Mouse (Mus musculus) ES-E14 (cell line): Measurements from ENCODE around the gene Kncn. TPM values are rescaled to one million over a fixed set of nuclear protein-coding genes. Genes with fewer than 3 reads are reported as not detected.

Experiments
- DNase-seq: peaks from one replicate; pipeline ENCODE4 v3.0.0-alpha.2; 2013; ENCODE audit warnings: low read depth, low spot score
- H3K27ac ChIP-seq: 2 replicates; pipeline ENCODE4 v1.5.1; 2012; ENCODE audit warnings: low read depth, mild to moderate bottlenecking, low read length, moderate library complexity, mixed read lengths; ENCODE audit not compliant: poor library complexity, insufficient read depth, severe bottlenecking
- H3K36me3 ChIP-seq: 2 replicates; pipeline ENCODE4 v1.6.1; 2012; ENCODE audit warnings: mild to moderate bottlenecking, low read length, moderate library complexity, mixed read lengths; ENCODE audit not compliant: control insufficient read depth, poor library complexity, insufficient read depth, severe bottlenecking
- H3K4me1 ChIP-seq, 2 experiments: fragments of 150-350 bp in 1 of 2; sonication (generic) in 1 of 2; 2 replicates each; pipeline ENCODE4 v1.6.1; 2012; ENCODE audit warnings: low read length in 2 of 2, mild to moderate bottlenecking in 1 of 2, mixed read lengths in 1 of 2; ENCODE audit not compliant: control insufficient read depth in 2 of 2, insufficient read depth in 2 of 2, poor library complexity in 1 of 2
- H3K4me3 ChIP-seq, 2 experiments: fragments of 150-350 bp in 1 of 2; sonication (generic) in 1 of 2; 2 replicates each; pipeline ENCODE4 v1.5.1; 2012; ENCODE audit warnings: low read length in 2 of 2, low read depth in 1 of 2, mild to moderate bottlenecking in 1 of 2, mixed read lengths in 1 of 2; ENCODE audit not compliant: insufficient read depth in 1 of 2, poor library complexity in 1 of 2, severe bottlenecking in 1 of 2
- H3K9ac ChIP-seq: 2 replicates; pipeline ENCODE4 v1.6.1; 2012; ENCODE audit warnings: low read depth, mild to moderate bottlenecking, low read length, mixed read lengths; ENCODE audit not compliant: poor library complexity, insufficient read depth, severe bottlenecking
- H3K9me3 ChIP-seq: fragments of 150-350 bp; sonication (generic); 2 replicates; pipeline ENCODE4 v1.6.1; 2012; ENCODE audit warnings: low read depth, mild to moderate bottlenecking, low read length; ENCODE audit not compliant: control insufficient read depth, insufficient read depth
- CHD2 ChIP-seq: IDR thresholded peaks from 2 replicates; pipeline ENCODE4 v1.6.1; 2014; ENCODE audit warnings: mild to moderate bottlenecking, low read depth, low read length, inconsistent platforms
- HCFC1 ChIP-seq: IDR thresholded peaks from 2 replicates; pipeline ENCODE4 v1.6.1; 2012; ENCODE audit warnings: low read length, inconsistent platforms, borderline replicate concordance; ENCODE audit not compliant: insufficient read depth
- MAFK ChIP-seq: IDR thresholded peaks from 2 replicates; pipeline ENCODE4 v1.6.1; 2014; ENCODE audit warnings: mild to moderate bottlenecking, low read depth, low read length, inconsistent platforms; ENCODE audit not compliant: insufficient read depth
- ZC3H11A ChIP-seq: IDR thresholded peaks from 2 replicates; pipeline ENCODE4 v1.6.1; 2012; ENCODE audit warnings: low read depth, mild to moderate bottlenecking, inconsistent platforms, low read length, borderline replicate concordance
- ZNF384 ChIP-seq: IDR thresholded peaks from 2 replicates; pipeline ENCODE4 v1.6.1; 2012; ENCODE audit warnings: low read depth, low read length, inconsistent platforms
- in situ Hi-C, 2 experiments: fragments of 600-800 bp; cut with MboI; formaldehyde crosslinking; loops; one replicate each; pipeline ENCODE4 v1.15.1; 2025; ENCODE audit warnings: low sequenced_read_pairs in 2 of 2, inconsistent platforms in 1 of 2; ENCODE audit not compliant: unreplicated experiment in 2 of 2
- total RNA-seq: library from RNA; depleted of rRNA; stranded (reverse); fragments of 300-350 nt; gene quantifications from 2 replicates; pipeline ENCODE4 v1.2.3, GENCODE M21; 2012; rRNA removed

Gene Kncn
- not detected in 2 replicates for total RNA-seq

GRCm38 (mm10) chr4:115884022-115884421, at the start of gene Kncn:
Gene Kncn (plus strand): TSS chr4:115884400.
- Histone ChIP-seq H3K4me1 (no peaks in the 10 kb centered on the region), H3K9ac (no peak within 1 kb of the TSS), H3K4me3 (no peak within 1 kb of the TSS), H3K27ac (no peak within 1 kb of the TSS), H3K36me3 (no peaks in the 10 kb centered on the region), H3K9me3 (no peaks in the 10 kb centered on the region)
- no peak for TF ChIP-seq CHD2
- no peak for TF ChIP-seq ZNF384
- TF ChIP-seq MAFK: no peak
- no peak for TF ChIP-seq HCFC1
- no peak for TF ChIP-seq ZC3H11A
- no peak for DNase-seq
- in situ Hi-C loops: no loop called here

DNA sequence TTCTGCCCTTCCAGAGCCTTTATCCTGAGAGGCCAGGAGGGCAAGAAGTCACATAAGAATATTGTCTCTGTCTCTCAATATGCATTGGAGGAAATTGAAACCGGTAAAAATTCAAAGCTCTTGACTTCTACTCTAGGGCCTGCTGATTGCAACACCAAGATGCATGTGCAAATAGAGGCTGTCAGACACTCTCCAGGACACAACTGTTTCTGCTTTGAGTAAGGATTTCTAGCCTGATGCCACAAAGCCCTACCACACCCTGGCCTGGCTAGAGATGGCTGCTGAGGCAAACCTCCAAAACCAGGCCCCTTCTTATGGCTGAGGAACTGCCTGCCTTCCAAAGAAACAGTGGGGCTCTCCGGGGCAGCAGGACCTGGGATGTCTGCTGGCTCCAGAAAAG, 48.6 kb upstream of the Kncn start:
- Histone ChIP-seq H3K9me3 (no peaks in the 10 kb centered on the region), H3K9ac (no peak overlapping the region), H3K4me1 (peaks cover 5 to 6% of the 10 kb centered on the region in 2 experiments; a peak in 2 of 4 replicates), H3K36me3 (no peaks in the 10 kb centered on the region), H3K4me3 (no peak overlapping the region), H3K27ac (no peak overlapping the region)
- TF ChIP-seq CHD2 (no peak), ZC3H11A (no peak), MAFK (no peak), HCFC1 (no peak), ZNF384 (no peak)
- DNase-seq: no peak
- in situ Hi-C loops: no loop called here

GRCm38 (mm10) chr4:115838196-115838595, 46.0 kb upstream of the Kncn start:
- H3K9me3 ChIP-seq: no peaks in the 10 kb centered on the region
- in situ Hi-C loops: no loop called here
- H3K27ac ChIP-seq: no peak overlapping the region
- no peaks in the 10 kb centered on the region for H3K4me1 ChIP-seq
- H3K4me3 ChIP-seq: peak overlapping the region in 1 of 2 experiments; percentile 80; a peak in 2 of 4 replicates
- TF ChIP-seq CHD2 (no peak), ZC3H11A (no peak), MAFK (no peak), HCFC1 (no peak), ZNF384 (no peak)
- H3K9ac ChIP-seq: no peak overlapping the region
- no peaks in the 10 kb centered on the region for H3K36me3 ChIP-seq
- DNase-seq: no peak

- TF ChIP-seq CHD2: no peak
- no peak; the same call in 1 of the 2 replicates for TF ChIP-seq HCFC1
- TF ChIP-seq MAFK: no peak
- no peak for TF ChIP-seq ZC3H11A
- TF ChIP-seq ZNF384: no peak
- in situ Hi-C loops: no loop called here
- H3K36me3 ChIP-seq: no peaks in the 10 kb centered on the region
- H3K9me3 ChIP-seq: no peaks in the 10 kb centered on the region
- H3K4me3 ChIP-seq: peak within 1 kb of the TSS; percentile 67 to 80
- no peaks in the 10 kb centered on the region for H3K4me1 ChIP-seq
- H3K9ac ChIP-seq: peak within 1 kb of the TSS; percentile 59
- no peak within 1 kb of the TSS for H3K27ac ChIP-seq
- peak; percentile 89 for DNase-seq
These were observed 45.2 kb upstream of the Kncn start, which contains the start of gene Mknk1 for GRCm38 (mm10) chr4:115838696-115839641. Gene Mknk1 (plus strand): TSS chr4:115839198.
